Mouse (Mus musculus) embryonic facial prominence, embryonic 12.5 days (tissue): ENCODE data around the gene Ankrd66. TPM values are rescaled to one million over a fixed set of nuclear protein-coding genes. Genes with fewer than 3 reads are reported as not detected.

Source experiments
- ATAC-seq: fragments of 200-750 bp; cut with Nextera tagmentation; 2 replicates; pipeline ENCODE4 v1.8.0; 2017; ENCODE audit not compliant: insufficient number of reproducible peaks, insufficient read depth, low FRiP score, low TSS enrichment
- H3K27ac ChIP-seq: fragments of 300-500 bp; sonication (generic); 2 replicates; pipeline ENCODE4 v1.5.1; 2016; ENCODE audit warnings: mild to moderate bottlenecking
- H3K27me3 ChIP-seq: fragments of 300-500 bp; sonication (generic); 2 replicates; pipeline ENCODE4 v1.6.1; 2016; ENCODE audit warnings: mild to moderate bottlenecking, moderate library complexity
- H3K36me3 ChIP-seq: fragments of 300-500 bp; sonication (generic); 2 replicates; pipeline ENCODE4 v1.6.1; 2016; ENCODE audit warnings: mild to moderate bottlenecking
- H3K4me1 ChIP-seq: fragments of 300-500 bp; sonication (generic); 2 replicates; pipeline ENCODE4 v1.6.1; 2016
- H3K4me2 ChIP-seq: fragments of 300-500 bp; sonication (generic); replicated peaks from 2 replicates; pipeline ENCODE4 v1.6.1; 2016; ENCODE audit warnings: mild to moderate bottlenecking, moderate library complexity
- H3K4me3 ChIP-seq: fragments of 300-500 bp; sonication (generic); 2 replicates; pipeline ENCODE4 v1.5.1; 2016; ENCODE audit warnings: mild to moderate bottlenecking
- H3K9ac ChIP-seq: fragments of 300-500 bp; sonication (generic); 2 replicates; pipeline ENCODE4 v1.6.1; 2016; ENCODE audit warnings: mild to moderate bottlenecking, moderate library complexity
- H3K9me3 ChIP-seq: fragments of 300-500 bp; sonication (generic); 2 replicates; pipeline ENCODE4 v1.6.1; 2016; ENCODE audit warnings: mild to moderate bottlenecking, moderate library complexity
- WGBS: fragments of 180-500 bp; shearing (Covaris S2); methylation state at CpG from one replicate; pipeline ENCODE4 v1.1.7; 2016; 5-methylcytosine and 5-hydroxymethylcytosine counted together
- polyA plus RNA-seq: library from polyadenylated mRNA; unstranded; fragments of >200 nt; fragmentation: Nextera tagmentation; extraction: Ambion mirVana; gene quantifications from 2 replicates; pipeline ENCODE4 v1.2.1, GENCODE M21; 2016

The Ankrd66 gene
- polyA plus RNA-seq, 1 experiment from 2014 or later, result not detected

DNA sequence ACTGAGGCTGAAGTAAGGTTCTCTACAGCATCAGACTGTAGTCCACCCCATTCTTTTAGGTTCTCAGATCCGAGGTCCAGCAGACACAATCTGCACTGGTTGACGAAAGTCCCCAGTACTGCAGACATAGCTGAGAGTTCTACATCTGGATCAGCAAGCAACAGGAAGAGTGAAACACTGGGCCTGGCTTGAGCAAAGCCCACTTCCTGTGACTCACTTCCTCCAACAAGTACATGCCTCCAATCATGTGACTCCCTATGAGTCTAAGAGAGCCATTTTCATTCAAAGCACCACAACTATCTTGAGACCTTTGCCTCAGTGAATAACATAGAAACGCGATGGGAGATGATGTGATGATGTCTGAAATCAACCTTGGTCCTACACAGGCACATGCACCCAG lies 12.2 kb downstream of the Ankrd66 start:
- ATAC-seq, result no peak
- H3K4me2 ChIP-seq, result no peak overlapping the region
- H3K36me3 ChIP-seq, result no peaks in the 10 kb centered on the region
- H3K27ac ChIP-seq, result no peak overlapping the region
- H3K4me3 ChIP-seq, result no peak overlapping the region
- WGBS, result 94% methylated on average over 4 of the region's 4 CpGs
- peaks cover 6% of the 10 kb centered on the region for H3K4me1 ChIP-seq
- H3K9ac ChIP-seq, result no peak overlapping the region
- no peaks in the 10 kb centered on the region for H3K27me3 ChIP-seq
- H3K9me3 ChIP-seq, result no peaks in the 10 kb centered on the region

DNA sequence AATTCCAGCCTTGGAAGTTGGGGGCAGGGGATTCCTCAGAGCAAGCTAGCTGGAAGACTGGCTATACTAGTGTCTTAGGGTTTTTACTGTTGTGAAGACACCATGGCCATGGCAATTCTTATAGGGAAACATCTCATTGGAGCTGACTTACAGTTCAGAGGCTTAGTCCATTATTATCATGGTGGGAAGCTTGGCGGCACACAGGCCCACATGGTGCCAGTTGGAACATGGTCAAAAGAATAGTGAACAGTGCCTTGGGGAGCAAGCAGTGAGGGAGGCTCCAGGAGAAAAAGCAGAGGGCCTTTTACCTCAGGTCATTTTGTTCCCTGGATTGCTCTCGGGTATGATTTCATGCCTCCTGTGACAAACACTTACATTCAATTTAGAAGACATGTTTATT lies 12.9 kb downstream of the Ankrd66 start:
- Histone ChIP-seq H3K27ac (no peak overlapping the region), H3K27me3 (no peaks in the 10 kb centered on the region), H3K4me1 (peaks cover 6% of the 10 kb centered on the region), H3K9ac (no peak overlapping the region), H3K4me3 (no peak overlapping the region), H3K36me3 (no peaks in the 10 kb centered on the region), H3K4me2 (no peak overlapping the region), H3K9me3 (no peaks in the 10 kb centered on the region)
- WGBS, result 86% methylated on average over 2 of the region's 2 CpGs
- ATAC-seq, result no peak

DNA sequence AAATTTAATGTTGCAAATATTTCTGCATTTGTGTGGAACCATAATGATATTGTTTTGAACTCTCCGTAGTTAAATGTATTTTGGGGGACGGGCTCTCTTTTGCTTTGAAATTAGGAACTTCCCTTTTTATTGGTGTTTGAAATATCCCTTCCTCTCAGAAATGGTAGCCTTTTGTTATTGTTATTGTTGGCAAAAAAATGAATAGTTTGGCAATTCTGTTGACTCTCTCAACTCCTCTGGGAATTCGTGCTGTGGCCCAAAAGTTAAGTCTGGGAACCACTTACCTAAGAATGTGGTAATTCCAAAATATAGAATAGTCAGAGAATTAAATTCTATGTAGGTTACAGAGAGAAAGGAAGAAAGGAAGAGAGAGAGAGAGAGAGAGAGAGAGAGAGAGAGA lies 23.3 kb downstream of the Ankrd66 start:
- H3K9me3 ChIP-seq, result no peaks in the 10 kb centered on the region
- no peak overlapping the region for H3K4me3 ChIP-seq
- H3K27me3 ChIP-seq, result no peaks in the 10 kb centered on the region
- 87% methylated on average over 3 of the region's 3 CpGs for WGBS
- H3K27ac ChIP-seq, result no peak overlapping the region
- no peak for ATAC-seq
- no peak overlapping the region for H3K9ac ChIP-seq
- no peaks in the 10 kb centered on the region for H3K4me1 ChIP-seq
- no peak overlapping the region for H3K4me2 ChIP-seq
- H3K36me3 ChIP-seq, result no peaks in the 10 kb centered on the region

DNA sequence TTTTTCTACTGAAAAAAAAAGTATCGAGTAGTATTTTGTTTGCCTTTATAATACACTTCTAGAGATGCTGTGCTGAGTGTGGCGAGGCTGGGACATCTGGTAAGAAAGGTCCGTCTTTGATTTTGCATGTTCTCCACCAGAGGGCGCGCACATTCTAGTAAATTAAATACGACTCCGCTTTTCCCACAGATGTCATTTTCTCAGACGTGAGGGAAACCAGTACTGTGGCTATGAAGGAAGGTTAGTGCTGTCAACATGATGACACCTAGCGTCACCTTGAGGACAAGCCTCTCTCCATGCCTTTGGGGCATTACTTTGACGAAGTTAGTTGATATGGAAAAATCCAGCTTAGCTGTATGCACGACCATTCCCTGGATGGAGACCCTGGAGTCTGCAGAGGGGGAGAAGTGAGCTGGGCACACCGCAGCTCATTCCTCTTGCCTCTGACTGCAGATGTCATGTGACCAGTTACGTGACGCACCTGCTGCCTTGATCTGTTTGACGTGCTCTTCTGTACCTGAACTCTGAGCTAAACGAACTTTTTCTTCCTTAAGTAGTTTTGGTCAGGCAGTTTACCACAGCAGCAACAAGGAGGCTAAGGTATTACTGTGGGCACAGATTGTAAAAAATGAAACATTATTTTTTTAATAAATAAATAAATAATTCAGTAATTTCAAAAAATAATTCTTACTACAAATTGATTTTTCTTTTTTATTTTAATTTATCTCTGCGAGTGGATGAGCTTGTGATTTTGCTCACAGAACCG lies 24.6 kb downstream of the Ankrd66 start:
- H3K4me3 ChIP-seq, result no peak overlapping the region
- no peak overlapping the region for H3K4me2 ChIP-seq
- H3K9ac ChIP-seq, result no peak overlapping the region
- H3K4me1 ChIP-seq, result no peaks in the 10 kb centered on the region
- no peak for ATAC-seq
- 28% methylated on average over 18 of the region's 18 CpGs for WGBS
- no peaks in the 10 kb centered on the region for H3K36me3 ChIP-seq
- H3K27me3 ChIP-seq, result no peaks in the 10 kb centered on the region
- H3K27ac ChIP-seq, result no peak overlapping the region
- peaks cover 6% of the 10 kb centered on the region; the same call in 1 of the 2 replicates for H3K9me3 ChIP-seq

DNA sequence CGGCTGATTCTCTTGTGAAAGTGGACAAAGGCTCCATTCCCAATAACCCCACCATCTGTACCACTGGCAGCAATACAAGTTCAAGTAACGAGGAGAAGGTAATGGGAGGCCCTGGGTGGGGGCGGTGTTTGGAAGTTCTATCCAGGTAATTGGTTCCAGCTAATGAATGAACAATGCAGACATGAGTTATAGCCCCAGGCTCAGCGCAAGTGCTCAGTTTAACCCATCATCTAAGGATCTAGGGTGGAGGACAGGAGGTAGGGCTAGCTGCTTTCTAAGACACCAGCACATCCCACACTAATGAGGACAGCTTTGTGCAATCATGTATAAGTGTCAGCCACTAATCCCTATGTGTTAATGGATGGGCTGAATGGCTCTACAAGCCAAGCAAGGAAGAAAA lies 32.7 kb downstream of the Ankrd66 start:
- Histone ChIP-seq H3K4me2 (no peak overlapping the region), H3K4me1 (no peaks in the 10 kb centered on the region), H3K9ac (no peak overlapping the region), H3K4me3 (no peak overlapping the region), H3K36me3 (no peaks in the 10 kb centered on the region), H3K27ac (no peak overlapping the region), H3K27me3 (no peaks in the 10 kb centered on the region), H3K9me3 (peaks cover 6% of the 10 kb centered on the region; the same call in 1 of the 2 replicates)
- WGBS, result 48% methylated on average over 4 of the region's 4 CpGs
- no peak for ATAC-seq

DNA sequence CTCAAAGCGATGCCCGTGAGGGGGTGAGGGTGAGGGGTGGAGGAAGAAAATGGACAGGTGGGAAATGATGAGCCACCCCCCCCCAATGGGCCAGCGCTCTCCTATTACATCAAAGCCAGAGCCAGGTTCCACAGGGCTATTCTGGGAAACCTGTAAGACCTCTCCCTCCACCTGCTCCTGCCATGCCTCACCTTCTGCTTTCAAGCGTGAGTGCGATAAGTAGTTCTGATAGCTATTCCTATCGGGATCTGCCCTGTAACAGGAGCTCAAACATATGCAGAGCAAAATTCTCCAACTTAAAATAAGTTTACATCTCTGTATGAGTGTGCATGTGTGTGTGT lies 38.9 kb downstream of the Ankrd66 start:
- H3K36me3 ChIP-seq, result no peaks in the 10 kb centered on the region
- ATAC-seq, result no peak
- H3K27ac ChIP-seq, result no peak overlapping the region
- H3K27me3 ChIP-seq, result no peaks in the 10 kb centered on the region
- WGBS, result 67% methylated on average over 6 of the region's 6 CpGs
- no peak overlapping the region for H3K4me3 ChIP-seq
- H3K9me3 ChIP-seq, result no peaks in the 10 kb centered on the region
- H3K4me1 ChIP-seq, result no peaks in the 10 kb centered on the region
- H3K9ac ChIP-seq, result no peak overlapping the region
- no peak overlapping the region for H3K4me2 ChIP-seq

DNA sequence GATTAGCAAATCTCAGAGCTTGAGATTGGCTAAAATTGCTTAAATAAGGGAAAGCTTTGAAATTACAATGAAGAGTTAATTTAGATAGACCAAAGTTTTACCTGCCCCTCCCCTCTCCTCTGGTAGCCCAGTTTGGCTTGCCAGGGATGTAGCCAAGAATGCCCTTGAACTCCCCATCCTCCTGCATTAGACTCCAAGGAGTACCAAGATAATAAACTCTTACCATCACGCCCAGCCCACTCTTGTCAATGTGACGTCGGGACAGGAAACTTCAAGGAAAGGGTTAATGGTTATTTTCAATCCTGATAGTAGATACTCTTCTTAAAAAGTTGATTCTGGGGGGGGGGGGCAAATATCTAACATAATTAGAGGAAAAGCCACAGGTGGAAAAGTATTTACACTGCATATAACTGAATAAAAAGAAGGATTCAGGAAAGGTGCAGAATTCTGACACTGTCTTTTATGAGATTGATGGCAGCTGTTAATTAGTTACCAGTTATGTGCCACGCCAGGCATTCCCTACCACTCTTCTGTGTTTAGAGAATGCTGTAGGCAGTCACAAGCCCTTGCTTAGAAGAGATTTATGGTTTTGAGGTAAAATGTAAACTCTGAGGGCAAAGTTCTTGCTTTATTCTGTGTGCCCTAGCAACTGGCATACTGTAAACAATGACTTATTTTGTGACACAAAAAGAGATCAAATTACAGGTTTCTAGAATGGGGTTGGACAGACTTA lies 39.4 kb downstream of the Ankrd66 start:
- Histone ChIP-seq H3K27ac (no peak overlapping the region), H3K4me1 (no peaks in the 10 kb centered on the region), H3K4me3 (no peak overlapping the region), H3K36me3 (no peaks in the 10 kb centered on the region), H3K27me3 (no peaks in the 10 kb centered on the region), H3K4me2 (no peak overlapping the region), H3K9me3 (no peaks in the 10 kb centered on the region), H3K9ac (no peak overlapping the region)
- 72% methylated on average over 4 of the region's 4 CpGs for WGBS
- no peak for ATAC-seq

DNA sequence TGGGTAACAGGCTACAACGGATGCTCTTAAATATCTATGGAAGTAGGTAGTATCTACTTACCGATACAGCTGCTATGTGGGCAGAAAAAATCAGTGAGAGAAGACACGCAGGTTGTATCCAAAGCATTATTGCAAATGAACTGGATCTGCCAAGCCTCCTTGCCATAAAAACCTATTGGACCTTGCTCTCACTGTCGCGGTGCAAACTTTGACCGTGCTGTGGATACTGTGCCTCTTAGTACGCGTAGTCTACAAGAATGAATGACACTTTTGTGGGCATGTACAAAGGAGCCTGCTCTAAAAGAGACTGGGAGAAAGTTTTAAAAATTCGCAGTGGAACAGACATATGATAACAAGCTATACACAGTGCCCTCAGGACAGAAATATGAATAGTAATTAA lies 40.8 kb downstream of the Ankrd66 start, which contains the start of gene Mep1a:
Gene Mep1a, minus strand, starts transcription at position 221 of the 400 bp plus-strand sequence.
- H3K9me3 ChIP-seq, result no peaks in the 10 kb centered on the region
- H3K36me3 ChIP-seq, result no peaks in the 10 kb centered on the region
- no peak for ATAC-seq
- WGBS, result 89% methylated on average over 9 of the region's 9 CpGs
- H3K27ac ChIP-seq, result no peak within 1 kb of the TSS
- no peaks in the 10 kb centered on the region for H3K27me3 ChIP-seq
- H3K4me1 ChIP-seq, result no peaks in the 10 kb centered on the region
- no peak within 1 kb of the TSS for H3K4me3 ChIP-seq
- no peak within 1 kb of the TSS for H3K9ac ChIP-seq
- no peak within 1 kb of the TSS for H3K4me2 ChIP-seq

DNA sequence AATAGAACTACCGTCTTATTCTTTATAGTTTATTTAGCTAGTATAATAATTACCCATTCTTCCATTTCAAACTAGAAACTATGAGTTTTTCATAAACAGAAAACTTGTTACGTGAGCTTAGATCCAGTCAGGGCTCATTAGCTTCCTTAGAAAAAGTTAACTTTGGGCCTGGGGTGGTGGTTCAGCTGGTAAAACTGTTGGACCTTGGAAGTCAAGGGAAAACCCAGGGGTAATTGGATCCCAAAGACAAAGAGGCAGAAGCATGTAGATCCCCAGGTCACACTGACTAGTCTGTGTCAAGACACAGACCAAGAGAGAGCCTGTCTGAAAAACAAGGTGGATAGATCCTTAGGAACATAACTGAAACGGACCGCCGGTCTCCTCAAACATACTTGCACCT lies 41.8 kb downstream of the Ankrd66 start:
- H3K9ac ChIP-seq, result no peak overlapping the region
- no peak overlapping the region for H3K4me3 ChIP-seq
- no peak overlapping the region for H3K27ac ChIP-seq
- H3K4me2 ChIP-seq, result no peak overlapping the region
- WGBS, result 92% methylated on average over 5 of the region's 5 CpGs
- no peaks in the 10 kb centered on the region for H3K9me3 ChIP-seq
- no peaks in the 10 kb centered on the region for H3K36me3 ChIP-seq
- H3K27me3 ChIP-seq, result no peaks in the 10 kb centered on the region
- no peaks in the 10 kb centered on the region for H3K4me1 ChIP-seq
- ATAC-seq, result no peak

DNA sequence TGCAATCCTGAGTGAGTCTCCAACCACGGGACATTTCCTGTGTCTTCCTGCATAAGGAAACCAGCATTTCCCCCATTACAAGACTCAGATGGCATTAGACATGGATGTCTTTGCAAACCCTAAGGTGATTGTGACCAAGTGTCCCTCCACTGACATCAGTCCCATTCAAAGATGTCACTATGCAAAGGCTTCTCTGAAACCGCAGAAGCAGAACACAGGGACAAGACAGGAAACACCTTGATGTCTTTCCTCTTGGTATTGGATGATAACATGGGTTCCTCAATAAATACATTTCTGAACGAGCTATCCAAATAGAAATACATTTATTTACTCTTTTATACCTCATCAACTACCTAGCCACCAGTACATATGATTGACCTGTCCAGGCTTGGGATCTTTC lies 42.2 kb downstream of the Ankrd66 start:
- 73% methylated on average over 3 of the region's 3 CpGs for WGBS
- Histone ChIP-seq H3K27me3 (no peaks in the 10 kb centered on the region), H3K9me3 (no peaks in the 10 kb centered on the region), H3K9ac (no peak overlapping the region), H3K27ac (no peak overlapping the region), H3K4me1 (no peaks in the 10 kb centered on the region), H3K4me2 (no peak overlapping the region), H3K36me3 (no peaks in the 10 kb centered on the region), H3K4me3 (no peak overlapping the region)
- no peak for ATAC-seq

DNA sequence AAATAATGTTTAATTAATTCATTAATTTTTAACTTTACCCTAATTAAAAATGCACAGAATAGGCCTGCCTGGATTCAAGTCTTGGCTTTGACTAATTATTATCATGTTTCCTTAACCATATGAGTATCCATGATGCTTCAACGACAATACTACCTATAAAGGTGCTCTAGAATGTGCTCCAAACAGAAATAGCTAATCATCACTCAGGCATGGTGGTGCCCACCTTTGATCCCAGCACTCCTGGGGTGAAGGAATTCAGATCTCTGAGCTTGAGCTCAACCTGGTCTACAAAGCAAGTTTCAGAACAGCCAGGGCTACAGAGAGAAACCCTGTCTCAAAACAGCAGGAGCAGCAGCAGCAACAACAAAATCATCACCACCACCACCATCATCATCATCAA lies 42.9 kb downstream of the Ankrd66 start:
- ATAC-seq, result no peak
- H3K9ac ChIP-seq, result no peak overlapping the region
- H3K27me3 ChIP-seq, result no peaks in the 10 kb centered on the region
- no peaks in the 10 kb centered on the region for H3K4me1 ChIP-seq
- H3K36me3 ChIP-seq, result no peaks in the 10 kb centered on the region
- no peak overlapping the region for H3K27ac ChIP-seq
- H3K9me3 ChIP-seq, result no peaks in the 10 kb centered on the region
- H3K4me2 ChIP-seq, result no peak overlapping the region
- no peak overlapping the region for H3K4me3 ChIP-seq
- WGBS, result 82% methylated on average over 1 of the region's 1 CpGs

DNA sequence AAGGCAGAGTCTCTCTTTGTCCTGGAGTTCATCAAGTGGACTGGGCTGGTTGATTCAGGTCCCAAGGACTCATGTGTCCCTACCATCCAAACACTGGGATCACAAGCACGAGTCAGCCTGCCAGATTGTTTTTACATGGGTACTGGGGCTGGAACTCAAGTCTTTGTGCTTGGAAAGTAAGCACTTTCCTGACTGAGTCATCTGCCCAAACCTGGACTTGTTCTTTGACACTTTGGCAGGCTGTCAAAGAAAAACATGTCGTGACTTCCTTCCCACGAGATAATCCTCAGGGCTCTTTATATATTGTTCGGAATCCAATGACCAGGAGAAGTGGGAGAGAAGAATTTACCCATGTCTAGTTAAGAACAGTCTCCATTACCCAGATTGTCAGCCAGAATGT lies 45.9 kb downstream of the Ankrd66 start:
- Histone ChIP-seq H3K9me3 (no peaks in the 10 kb centered on the region), H3K4me2 (no peak overlapping the region), H3K4me3 (no peak overlapping the region), H3K36me3 (no peaks in the 10 kb centered on the region), H3K4me1 (no peaks in the 10 kb centered on the region), H3K27ac (no peak overlapping the region), H3K27me3 (no peaks in the 10 kb centered on the region), H3K9ac (no peak overlapping the region)
- 77% methylated on average over 4 of the region's 4 CpGs for WGBS
- no peak for ATAC-seq
